Mouse (Mus musculus) heart, embryonic 15.5 days (tissue): ENCODE data around the gene Sez6l2. TPM values are rescaled to one million over a fixed set of nuclear protein-coding genes. Genes with fewer than 3 reads are reported as not detected.
"Not testable (repeated sequence)": the region's sequence is repeated elsewhere in the genome, so short reads cannot be mapped to it uniquely, and the experiment has no call there.

Experiments
- ATAC-seq: fragments of 200-750 bp; cut with Nextera tagmentation; replicated peaks from 2 replicates; pipeline ENCODE4 v1.8.0; 2017; ENCODE audit warnings: low read depth, moderate TSS enrichment; ENCODE audit not compliant: insufficient number of reproducible peaks, insufficient read depth, low FRiP score
- H3K27ac ChIP-seq: fragments of 300-500 bp; sonication (generic); 2 replicates; pipeline ENCODE4 v1.5.1; 2015; ENCODE audit warnings: mild to moderate bottlenecking, inconsistent platforms
- H3K27me3 ChIP-seq: fragments of 300-500 bp; sonication (generic); 2 replicates; pipeline ENCODE4 v1.6.1; 2015; ENCODE audit warnings: inconsistent platforms
- H3K36me3 ChIP-seq: fragments of 300-500 bp; sonication (generic); 2 replicates; pipeline ENCODE4 v1.6.1; 2015; ENCODE audit warnings: mild to moderate bottlenecking, inconsistent platforms
- H3K4me1 ChIP-seq: fragments of 300-500 bp; sonication (generic); replicated peaks from 2 replicates; pipeline ENCODE4 v1.6.1; 2015; ENCODE audit warnings: inconsistent platforms
- H3K4me2 ChIP-seq: fragments of 300-500 bp; sonication (generic); 2 replicates; pipeline ENCODE4 v1.6.1; 2015; ENCODE audit warnings: inconsistent platforms, mild to moderate bottlenecking, moderate library complexity
- H3K4me3 ChIP-seq: fragments of 300-500 bp; sonication (generic); 2 replicates; pipeline ENCODE4 v1.5.1; 2015; ENCODE audit warnings: mild to moderate bottlenecking, inconsistent platforms
- H3K9ac ChIP-seq: fragments of 300-500 bp; sonication (generic); 2 replicates; pipeline ENCODE4 v1.6.1; 2015; ENCODE audit warnings: mild to moderate bottlenecking, inconsistent platforms
- H3K9me3 ChIP-seq: fragments of 300-500 bp; sonication (generic); replicated peaks from 2 replicates; pipeline ENCODE4 v1.6.1; 2016; ENCODE audit warnings: inconsistent platforms
- WGBS: fragments of 180-500 bp; shearing (Covaris S2); methylation state at CpG from one replicate; pipeline ENCODE4 v1.1.7; 2015; ENCODE audit warnings: mixed read lengths; 5-methylcytosine and 5-hydroxymethylcytosine counted together
- polyA plus RNA-seq: library from polyadenylated mRNA; unstranded; fragments of >200 nt; fragmentation: Nextera tagmentation; extraction: Ambion mirVana; gene quantifications from 2 replicates; pipeline ENCODE4 v1.2.1, GENCODE M21; 2015

Gene Sez6l2
- 0.65 and 0.83 TPM in 2 replicates for polyA plus RNA-seq

GRCm38 (mm10) chr7:126949793-126950646 is at the start of gene Sez6l2:
Gene Sez6l2, plus strand, starts transcription at chr7:126950563.
- H3K9ac ChIP-seq, result no peak within 1 kb of the TSS

GRCm38 (mm10) chr7:126905590-126905989 is 44.8 kb upstream of the Sez6l2 start:
- H3K9ac ChIP-seq, result no peak overlapping the region
- no peaks in the 10 kb centered on the region for H3K36me3 ChIP-seq
- H3K4me2 ChIP-seq, result no peak overlapping the region
- H3K27me3 ChIP-seq, result no peaks in the 10 kb centered on the region
- H3K9me3 ChIP-seq, result no peaks in the 10 kb centered on the region
- ATAC-seq, result no peak
- H3K4me3 ChIP-seq, result no peak overlapping the region
- H3K27ac ChIP-seq, result no peak overlapping the region
- no peaks in the 10 kb centered on the region for H3K4me1 ChIP-seq
- 61% methylated on average over 3 of the region's 3 CpGs for WGBS

More at GRCm38 (mm10) chr7:126949793-126950646, at the start of gene Sez6l2:
- Histone ChIP-seq H3K27me3 (peaks cover 30% of the 10 kb centered on the region), H3K4me3 (peak within 1 kb of the TSS; percentile 46), H3K4me2 (peak within 1 kb of the TSS; percentile 88), H3K4me1 (peaks cover 11% of the 10 kb centered on the region), H3K27ac (no peak within 1 kb of the TSS), H3K9me3 (no peaks in the 10 kb centered on the region), H3K36me3 (no peaks in the 10 kb centered on the region)
- peak; percentile 82 for ATAC-seq
- under 1% methylated on average over 42 of the region's 42 CpGs for WGBS

- ATAC-seq, result no peak
- Histone ChIP-seq H3K9me3 (no peaks in the 10 kb centered on the region), H3K4me3 (no peak overlapping the region), H3K4me1 (no peaks in the 10 kb centered on the region), H3K9ac (no peak overlapping the region), H3K36me3 (no peaks in the 10 kb centered on the region), H3K27ac (no peak overlapping the region), H3K4me2 (no peak overlapping the region), H3K27me3 (no peaks in the 10 kb centered on the region)
- 67% methylated on average over 3 of the region's 3 CpGs for WGBS
Measured at GRCm38 (mm10) chr7:126914844-126915243, 35.5 kb upstream of the Sez6l2 start.

GRCm38 (mm10) chr7:126918356-126918755 is 32.0 kb upstream of the Sez6l2 start:
- not testable (repeated sequence) for H3K27ac ChIP-seq, H3K36me3 ChIP-seq, H3K4me2 ChIP-seq, ATAC-seq, H3K4me1 ChIP-seq, H3K27me3 ChIP-seq, H3K9ac ChIP-seq, H3K4me3 ChIP-seq, H3K9me3 ChIP-seq
- 38% methylated on average over 4 of the region's 4 CpGs for WGBS

GRCm38 (mm10) chr7:126919973-126920372 is 30.4 kb upstream of the Sez6l2 start:
- ATAC-seq, result no peak

GRCm38 (mm10) chr7:126921563-126921962 is 28.8 kb upstream of the Sez6l2 start:
- Histone ChIP-seq H3K4me3 (no peak overlapping the region), H3K4me1 (0 out of 2 replicates have a peak, but pooled peaks cover 4% of the 10 kb centered on the region), H3K36me3 (no peaks in the 10 kb centered on the region), H3K4me2 (no peak overlapping the region), H3K9me3 (no peaks in the 10 kb centered on the region), H3K27me3 (no peaks in the 10 kb centered on the region), H3K9ac (no peak overlapping the region), H3K27ac (no peak overlapping the region)
- 64% methylated on average over 2 of the region's 2 CpGs for WGBS
- no peak for ATAC-seq

More at GRCm38 (mm10) chr7:126919973-126920372, 30.4 kb upstream of the Sez6l2 start:
- Histone ChIP-seq H3K4me3 (no peak overlapping the region), H3K36me3 (no peaks in the 10 kb centered on the region), H3K4me2 (no peak overlapping the region), H3K9me3 (no peaks in the 10 kb centered on the region), H3K4me1 (0 out of 2 replicates have a peak, but pooled peaks cover 4% of the 10 kb centered on the region), H3K27me3 (no peaks in the 10 kb centered on the region), H3K27ac (no peak overlapping the region), H3K9ac (no peak overlapping the region)
- WGBS, result 80% methylated on average over 4 of the region's 4 CpGs

- 0 out of 2 replicates have a peak, but pooled peaks cover 4% of the 10 kb centered on the region for H3K4me1 ChIP-seq
- no peaks in the 10 kb centered on the region for H3K27me3 ChIP-seq
- H3K27ac ChIP-seq, result peak within 1 kb of the TSS; percentile 47
- no peaks in the 10 kb centered on the region for H3K36me3 ChIP-seq
- H3K4me3 ChIP-seq, result no peak within 1 kb of the TSS
- H3K4me2 ChIP-seq, result no peak within 1 kb of the TSS
- 57% methylated on average over 5 of the region's 5 CpGs for WGBS
- H3K9ac ChIP-seq, result no peak within 1 kb of the TSS
- no peaks in the 10 kb centered on the region for H3K9me3 ChIP-seq
- ATAC-seq, result 0 out of 2 replicates have a peak, but pooled peaks have one; percentile 35
Measured at GRCm38 (mm10) chr7:126922624-126923060, 27.7 kb upstream of the Sez6l2 start, which contains the start of gene Tmem219. Gene Tmem219, minus strand, starts transcription at chr7:126922917.

GRCm38 (mm10) chr7:126923999-126924398 is 26.4 kb upstream of the Sez6l2 start:
- Histone ChIP-seq H3K9ac (no peak overlapping the region), H3K27me3 (no peaks in the 10 kb centered on the region), H3K4me3 (no peak overlapping the region), H3K36me3 (no peaks in the 10 kb centered on the region), H3K4me1 (0 out of 2 replicates have a peak, but pooled peaks cover 6% of the 10 kb centered on the region), H3K4me2 (no peak overlapping the region), H3K27ac (peak overlapping the region; percentile 47), H3K9me3 (no peaks in the 10 kb centered on the region)
- 58% methylated on average over 5 of the region's 5 CpGs for WGBS
- peak; percentile 28; the same call in 1 of the 2 replicates for ATAC-seq

GRCm38 (mm10) chr7:126926299-126926698 is 24.1 kb upstream of the Sez6l2 start:
- Histone ChIP-seq H3K27ac (no peak overlapping the region), H3K4me3 (no peak overlapping the region), H3K4me2 (no peak overlapping the region), H3K9me3 (no peaks in the 10 kb centered on the region), H3K27me3 (no peaks in the 10 kb centered on the region), H3K9ac (no peak overlapping the region), H3K4me1 (peaks cover 14% of the 10 kb centered on the region), H3K36me3 (0 out of 2 replicates have a peak, but pooled peaks cover 2% of the 10 kb centered on the region)
- WGBS, result 29% methylated on average over 3 of the region's 3 CpGs
- ATAC-seq, result no peak

- 2% methylated on average over 56 of the region's 56 CpGs for WGBS
- peak; percentile 96 for ATAC-seq
- Histone ChIP-seq H3K9me3 (no peaks in the 10 kb centered on the region), H3K4me3 (peak within 1 kb of the TSS; percentile 93), H3K27ac (peak within 1 kb of the TSS; percentile 77), H3K36me3 (peaks cover 6% of the 10 kb centered on the region), H3K9ac (peak within 1 kb of the TSS; percentile 94), H3K4me2 (peak within 1 kb of the TSS; percentile 97), H3K4me1 (peaks cover 10% of the 10 kb centered on the region), H3K27me3 (no peaks in the 10 kb centered on the region)
Measured at GRCm38 (mm10) chr7:126928384-126929037, 21.9 kb upstream of the Sez6l2 start, which contains the start of gene Kctd13. Gene Kctd13, plus strand, starts transcription at chr7:126928879.

- peak overlapping the region; percentile 94 for H3K9ac ChIP-seq
- no peaks in the 10 kb centered on the region for H3K9me3 ChIP-seq
- 0% methylated on average over 27 of the region's 27 CpGs for WGBS
- peak; percentile 45 for ATAC-seq
- H3K36me3 ChIP-seq, result peaks cover 9% of the 10 kb centered on the region
- H3K27ac ChIP-seq, result peak overlapping the region; percentile 77
- peak overlapping the region; percentile 97 for H3K4me2 ChIP-seq
- H3K4me3 ChIP-seq, result peak overlapping the region; percentile 93
- H3K4me1 ChIP-seq, result peaks cover 10% of the 10 kb centered on the region
- no peaks in the 10 kb centered on the region for H3K27me3 ChIP-seq
Measured at GRCm38 (mm10) chr7:126929046-126929445, 21.3 kb upstream of the Sez6l2 start.
